Mouse (Mus musculus): ENCODE measurements around the gene Vkorc1l1.

GRCm38 (mm10) chr5:129980216-129980615 is 38.4 kb downstream of the Vkorc1l1 start:
- TF ChIP-seq CTCF (IDR thresholded peaks at IDR 0.05; ENCODE audit: low read depth, low read length) (no peak), TAL1 (conservative IDR thresholded peaks at IDR 0.05; ENCODE audit: low read depth, low read length) (no peak), POLR2AphosphoS5 (IDR thresholded peaks at IDR 0.05; ENCODE audit: insufficient replicate concordance, low read depth, low read length) (no peak), GATA1 (IDR thresholded peaks at IDR 0.05; ENCODE audit: borderline replicate concordance, low read length) (no peak), GATA2 (IDR thresholded peaks at IDR 0.05; ENCODE audit: borderline replicate concordance, low read depth, low read length) (no peak)

All from G1E (cell line).